Mouse (Mus musculus) erythroblast, embryonic 14.5 days (primary cell): ENCODE data around the gene Dnm2.

Experiments used
- GATA1 ChIP-seq: IDR thresholded peaks from 2 replicates; pipeline ENCODE4 v1.6.1; 2012; ENCODE audit warnings: low read length, inconsistent platforms, mixed read lengths
- TAL1 ChIP-seq: IDR thresholded peaks from 3 replicates; pipeline ENCODE4 v1.6.1; 2012; ENCODE audit warnings: low read length, inconsistent platforms, mixed read lengths

- no peak for TF ChIP-seq TAL1
- TF ChIP-seq GATA1, result no peak
Measured at GRCm38 (mm10) chr9:21435777-21436635, 11.3 kb downstream of the Dnm2 start.
